Mouse (Mus musculus) MEL (cell line): ENCODE data around the gene Bhlhe41.

Experiments
- CTCF ChIP-seq, 3 experiments: IDR thresholded peaks in 2 of 3; conservative IDR thresholded peaks in 1 of 3; 2 replicates each; pipeline ENCODE4 v1.5.1; 2011 to 2012; ENCODE audit warnings: low read length in 3 of 3, low read depth in 2 of 3, mild to moderate bottlenecking in 2 of 3, improper control_type of control experiment in 1 of 3, inconsistent platforms in 1 of 3, mixed read lengths in 1 of 3, moderate library complexity in 1 of 3; ENCODE audit not compliant: control insufficient read depth in 1 of 3, insufficient read depth in 1 of 3, poor library complexity in 1 of 3, severe bottlenecking in 1 of 3
- GATA1 ChIP-seq: IDR thresholded peaks from 2 replicates; pipeline ENCODE4 v1.6.1; 2011; ENCODE audit warnings: low read depth, low read length, improper control_type of control experiment
- MYC ChIP-seq: IDR thresholded peaks from 2 replicates; pipeline ENCODE4 v1.6.1; 2011; ENCODE audit warnings: low read depth, mild to moderate bottlenecking, low read length, improper control_type of control experiment, moderate library complexity
- POLR2A ChIP-seq, 2 experiments: IDR thresholded peaks; 2 replicates each; pipeline ENCODE4 v1.6.1; 2011 to 2012; ENCODE audit warnings: low read length in 2 of 2, mild to moderate bottlenecking in 2 of 2, control low read depth in 1 of 2, improper control_type of control experiment in 1 of 2, low read depth in 1 of 2, moderate library complexity in 1 of 2; ENCODE audit not compliant: control insufficient read depth in 1 of 2, insufficient read depth in 1 of 2, poor library complexity in 1 of 2
- POLR2AphosphoS2 ChIP-seq: IDR thresholded peaks from 2 replicates; pipeline ENCODE4 v1.6.1; 2011; ENCODE audit warnings: low read length, improper control_type of control experiment
- RAD21 ChIP-seq: IDR thresholded peaks from 2 replicates; pipeline ENCODE4 v1.6.1; 2011; ENCODE audit warnings: mild to moderate bottlenecking, low read depth, low read length, improper control_type of control experiment
- TAL1 ChIP-seq: IDR thresholded peaks from 2 replicates; pipeline ENCODE4 v1.6.1; 2012; ENCODE audit warnings: mild to moderate bottlenecking, inconsistent platforms, low read length, moderate library complexity, mixed read lengths
- UBTF ChIP-seq: IDR thresholded peaks from 2 replicates; pipeline ENCODE4 v1.6.1; 2012; ENCODE audit warnings: low read depth, mild to moderate bottlenecking, inconsistent platforms, low read length, improper control_type of control experiment, moderate library complexity, borderline replicate concordance; ENCODE audit not compliant: insufficient read depth
- USF1 ChIP-seq: IDR thresholded peaks from 2 replicates; pipeline ENCODE4 v1.6.1; 2014; ENCODE audit warnings: low read depth, mild to moderate bottlenecking, inconsistent platforms, low read length, improper control_type of control experiment, moderate library complexity
- ZMIZ1 ChIP-seq: IDR thresholded peaks from 2 replicates; pipeline ENCODE4 v1.6.1; 2012; ENCODE audit warnings: low read depth, mild to moderate bottlenecking, inconsistent platforms, low read length, improper control_type of control experiment, moderate library complexity

- TF ChIP-seq CTCF (IDR thresholded peaks at IDR 0.05 in 2 of 3, conservative IDR thresholded peaks at IDR 0.05 in 1 of 3; ENCODE audit: control insufficient read depth in 1 of 3, insufficient read depth in 1 of 3, low read depth in 2 of 3, low read length in 3 of 3, poor library complexity in 1 of 3, severe bottlenecking in 1 of 3) = no peak
- TF ChIP-seq POLR2AphosphoS2 = no peak
- no peak for TF ChIP-seq MYC
- no peak for TF ChIP-seq ZMIZ1
- no peak for TF ChIP-seq TAL1
- TF ChIP-seq GATA1 = no peak
- no peak for TF ChIP-seq UBTF
- no peak for TF ChIP-seq POLR2A (IDR thresholded peaks at IDR 0.05; ENCODE audit: control insufficient read depth in 1 of 2, insufficient read depth in 1 of 2, low read depth in 1 of 2, low read length in 2 of 2, poor library complexity in 1 of 2)
- no peak for TF ChIP-seq USF1
- no peak for TF ChIP-seq RAD21
These were observed 11.8 kb downstream of the Bhlhe41 start for GRCm38 (mm10) chr6:145853356-145854079.
